Mouse (Mus musculus) brown adipose tissue, adult 24 weeks (tissue): ENCODE data around the gene Prr14. TPM values are rescaled to one million over a fixed set of nuclear protein-coding genes. Genes with fewer than 3 reads are reported as not detected.
"Not testable (repeated sequence)": the region's sequence is repeated elsewhere in the genome, so short reads cannot be mapped to it uniquely, and the experiment has no call there.

Source experiments
- H3K27ac ChIP-seq: fragments of 200-500 bp; replicated peaks from 2 replicates; pipeline ENCODE4 v1.5.1; 2012; ENCODE audit warnings: low read depth, mild to moderate bottlenecking, low read length
- H3K4me1 ChIP-seq: fragments of 200-500 bp; 2 replicates; pipeline ENCODE4 v1.6.1; 2012; ENCODE audit warnings: low read length, mixed read lengths; ENCODE audit not compliant: control insufficient read depth, insufficient read depth, insufficient read length
- H3K4me3 ChIP-seq: fragments of 200-500 bp; 2 replicates; pipeline ENCODE4 v1.5.1; 2012; ENCODE audit warnings: low read depth, mild to moderate bottlenecking, low read length, moderate library complexity; ENCODE audit not compliant: insufficient read depth
- polyA plus RNA-seq: library from polyadenylated mRNA; stranded (reverse); fragments of >200 nt; gene quantifications from 2 replicates; pipeline ENCODE4 v1.2.4, GENCODE M21; 2012; ENCODE audit not compliant: missing spikeins, insufficient read depth, insufficient read length

Prr14 gene
- polyA plus RNA-seq, 1 experiment = 26.0 TPM

GRCm38 (mm10) chr7:127465191-127465590 is 5.8 kb downstream of the Prr14 start:
- H3K27ac ChIP-seq = no peak overlapping the region
- no peak overlapping the region for H3K4me3 ChIP-seq
- no peaks in the 10 kb centered on the region for H3K4me1 ChIP-seq

- H3K4me1 ChIP-seq, H3K27ac ChIP-seq, H3K4me3 ChIP-seq: not testable (repeated sequence)
Measured at GRCm38 (mm10) chr7:127465670-127466069, 6.3 kb downstream of the Prr14 start.

GRCm38 (mm10) chr7:127466606-127467005 is 7.2 kb downstream of the Prr14 start:
- Histone ChIP-seq H3K27ac (no peak overlapping the region), H3K4me3 (no peak overlapping the region), H3K4me1 (no peaks in the 10 kb centered on the region)

DNA sequence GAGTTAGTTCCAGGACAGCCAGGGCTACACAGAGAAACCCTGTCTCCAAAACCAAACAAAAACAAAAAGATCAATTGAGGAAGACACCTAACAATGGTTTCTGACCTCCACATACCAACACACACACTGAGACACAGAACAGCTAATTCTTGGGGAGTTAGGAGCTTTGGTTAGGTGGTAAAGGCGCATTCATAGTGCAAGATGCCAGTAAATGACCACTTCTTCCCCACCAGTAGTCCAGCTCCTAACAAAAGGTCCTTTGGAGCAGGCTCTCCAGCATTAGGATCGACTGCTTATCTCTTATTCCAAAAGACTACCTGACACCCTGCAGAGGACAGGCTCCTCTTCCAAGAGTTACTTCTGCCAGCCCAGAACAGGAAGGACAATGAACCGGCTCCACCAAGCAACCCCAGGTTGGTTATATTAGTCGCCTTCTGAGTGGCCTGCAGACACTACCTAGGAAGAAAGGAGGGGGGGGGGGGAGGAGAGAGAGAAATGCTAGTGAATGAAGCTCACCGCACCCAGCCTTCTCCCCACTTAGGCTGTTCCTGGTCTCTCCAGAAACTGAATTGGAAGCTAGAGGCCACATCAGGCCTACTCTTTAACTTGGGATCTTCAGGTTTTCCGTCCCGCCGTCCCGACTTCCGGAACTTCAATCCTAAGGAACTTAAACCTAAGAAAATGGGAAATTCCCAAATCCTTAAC is 10.8 kb downstream of the Prr14 start:
- H3K4me1 ChIP-seq = peaks cover 3% of the 10 kb centered on the region; the same call in 1 of the 2 replicates
- peak overlapping the region; percentile 77 for H3K4me3 ChIP-seq
- H3K27ac ChIP-seq = peak overlapping the region; percentile 88

DNA sequence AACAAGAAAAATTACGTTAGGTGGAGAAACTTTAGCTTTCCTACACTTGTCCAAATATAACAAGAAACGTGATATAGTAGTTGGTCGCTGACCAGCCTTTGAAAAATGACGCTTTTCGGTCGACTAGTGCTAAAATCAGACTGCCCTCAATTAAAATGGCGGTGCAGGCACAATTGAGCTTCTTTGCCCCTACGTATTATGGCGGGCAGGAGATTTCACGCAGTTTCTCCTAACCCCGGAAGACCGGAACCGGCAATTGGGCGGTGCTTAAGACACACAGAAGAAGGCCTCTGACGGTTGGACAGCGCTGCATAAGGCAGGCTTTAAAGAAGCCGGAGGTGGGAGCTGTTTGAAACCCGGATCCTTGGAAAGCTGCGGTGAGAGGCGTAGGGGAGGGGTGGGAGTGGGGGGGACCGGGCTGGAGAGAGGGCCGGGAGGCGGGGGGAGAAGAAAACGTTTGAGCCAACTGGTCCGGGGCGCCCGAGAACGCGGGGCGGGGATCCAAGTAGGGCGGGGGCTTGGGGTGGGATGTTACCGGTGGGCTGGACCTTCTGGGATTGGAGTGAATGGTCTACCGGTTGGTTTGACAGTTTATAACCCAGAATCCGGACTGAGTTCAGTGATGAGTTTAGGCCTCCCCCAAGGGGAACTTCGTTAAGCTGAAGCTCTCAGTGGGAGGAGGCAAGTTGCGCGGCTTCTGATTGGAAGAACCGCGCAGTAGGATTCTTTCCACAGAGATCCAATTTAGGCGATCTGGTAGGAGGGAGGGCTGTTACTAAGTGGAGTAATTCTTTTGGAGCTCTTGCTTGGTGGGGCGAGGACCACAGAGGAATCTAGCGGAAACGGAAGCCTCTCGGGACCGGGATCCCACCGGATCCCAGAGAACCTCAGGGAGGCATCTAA is 11.6 kb downstream of the Prr14 start:
- Histone ChIP-seq H3K4me3 (peak overlapping the region; percentile 88), H3K27ac (peak overlapping the region; percentile 90), H3K4me1 (peaks cover 3% of the 10 kb centered on the region; the same call in 1 of the 2 replicates)

GRCm38 (mm10) chr7:127471646-127472010 is 12.2 kb downstream of the Prr14 start:
- H3K27ac ChIP-seq = peak overlapping the region; percentile 90
- peaks cover 3% of the 10 kb centered on the region; the same call in 1 of the 2 replicates for H3K4me1 ChIP-seq
- peak overlapping the region; percentile 88 for H3K4me3 ChIP-seq

DNA sequence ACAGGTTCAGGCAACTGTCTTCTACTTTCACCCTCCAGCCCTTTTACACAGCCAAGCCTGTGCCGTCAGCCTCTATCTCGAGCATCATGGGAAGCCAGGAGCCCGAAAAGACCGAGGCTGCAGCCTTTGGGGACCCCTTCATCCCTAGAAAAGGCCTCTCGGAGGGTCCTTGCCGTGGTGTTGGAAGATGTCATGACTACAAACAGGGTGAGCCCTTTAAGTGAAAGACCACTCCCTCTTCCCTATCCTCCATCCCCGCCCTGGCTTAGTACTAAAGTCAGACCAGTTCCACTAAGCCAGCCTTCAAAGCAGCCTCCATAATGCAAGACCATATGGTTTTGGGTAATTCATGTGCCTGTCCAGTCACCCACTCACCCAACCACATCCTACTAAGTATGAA is 12.6 kb downstream of the Prr14 start:
- peaks cover 3% of the 10 kb centered on the region; the same call in 1 of the 2 replicates for H3K4me1 ChIP-seq
- H3K4me3 ChIP-seq = peak overlapping the region; percentile 88
- peak overlapping the region; percentile 90 for H3K27ac ChIP-seq

GRCm38 (mm10) chr7:127473705-127474104 is 14.3 kb downstream of the Prr14 start:
- Histone ChIP-seq H3K4me1 (peaks cover 3% of the 10 kb centered on the region; the same call in 1 of the 2 replicates), H3K27ac (no peak overlapping the region), H3K4me3 (no peak overlapping the region)

GRCm38 (mm10) chr7:127474378-127475070 is 15.1 kb downstream of the Prr14 start:
- H3K4me1 ChIP-seq = peaks cover 3% of the 10 kb centered on the region; the same call in 1 of the 2 replicates
- H3K27ac ChIP-seq = no peak overlapping the region
- H3K4me3 ChIP-seq = no peak overlapping the region

GRCm38 (mm10) chr7:127475186-127475740 is 15.9 kb downstream of the Prr14 start:
- H3K4me3 ChIP-seq = no peak overlapping the region
- H3K27ac ChIP-seq = no peak overlapping the region
- H3K4me1 ChIP-seq = peaks cover 3% of the 10 kb centered on the region; the same call in 1 of the 2 replicates

DNA sequence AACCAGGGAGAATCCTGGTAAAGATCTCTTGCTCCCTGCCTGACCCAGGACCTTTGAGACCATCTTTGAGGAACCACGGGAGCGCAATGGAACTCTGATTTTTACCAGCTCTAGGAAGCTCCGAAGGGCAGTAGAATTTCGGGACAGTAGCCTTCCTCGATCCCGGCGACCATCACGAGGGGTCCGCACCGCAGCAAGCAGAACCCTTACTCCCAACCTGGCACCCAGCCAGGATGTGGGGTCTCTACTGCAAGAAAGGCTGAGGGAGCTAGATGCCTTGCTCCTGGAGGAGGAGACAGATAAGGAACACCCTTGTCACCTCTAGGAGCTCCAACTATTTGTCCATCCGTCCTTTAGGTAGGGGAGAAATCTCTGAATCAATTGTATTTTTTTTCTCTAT is 16.9 kb downstream of the Prr14 start:
- Histone ChIP-seq H3K4me3 (no peak overlapping the region), H3K27ac (no peak overlapping the region), H3K4me1 (peaks cover 3% of the 10 kb centered on the region; the same call in 1 of the 2 replicates)

DNA sequence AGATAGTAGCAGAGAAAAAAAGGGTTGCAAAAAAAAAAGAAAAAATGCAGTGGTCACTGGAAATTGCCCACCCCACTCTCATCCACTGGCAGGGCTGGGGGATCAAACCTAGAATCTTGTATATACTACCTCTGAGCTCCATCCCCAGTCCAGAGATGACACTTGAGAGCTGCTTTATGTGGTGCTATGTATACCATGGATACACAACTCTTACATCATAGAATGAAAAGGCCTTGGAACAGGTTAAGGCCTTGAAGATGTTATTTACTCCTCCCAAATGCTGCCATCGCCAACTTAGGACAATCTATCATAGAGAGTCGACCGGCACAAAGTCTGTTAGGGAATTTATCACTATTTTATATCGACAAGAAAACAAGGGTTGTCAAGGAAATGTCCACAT is 17.4 kb downstream of the Prr14 start:
- peaks cover 3% of the 10 kb centered on the region; the same call in 1 of the 2 replicates for H3K4me1 ChIP-seq
- H3K27ac ChIP-seq = peak overlapping the region; percentile 39
- H3K4me3 ChIP-seq = peak overlapping the region; percentile 50

- no peaks in the 10 kb centered on the region for H3K4me1 ChIP-seq
- H3K4me3 ChIP-seq = peak overlapping the region; percentile 65
- peak overlapping the region; percentile 98 for H3K27ac ChIP-seq
Measured at GRCm38 (mm10) chr7:127477687-127478634, 18.6 kb downstream of the Prr14 start.
